Mouse (Mus musculus) hindbrain, embryonic 11.5 days (tissue): Measurements from ENCODE around the gene Pold1. TPM values are rescaled to one million over a fixed set of nuclear protein-coding genes. Genes with fewer than 3 reads are reported as not detected.

Source experiments
- ATAC-seq: fragments of 200-750 bp; cut with Nextera tagmentation; 2 replicates; pipeline ENCODE4 v1.8.0; 2017; ENCODE audit warnings: mild to moderate bottlenecking, moderate TSS enrichment, moderate library complexity; ENCODE audit not compliant: low FRiP score
- DNase-seq: peaks from one replicate; pipeline ENCODE4 v3.0.0-alpha.2; 2015; ENCODE audit warnings: low spot score
- H3K27ac ChIP-seq: fragments of 300-500 bp; sonication (generic); 2 replicates; pipeline ENCODE4 v1.5.1; 2014; ENCODE audit warnings: mild to moderate bottlenecking, low read depth, low read length
- H3K27me3 ChIP-seq: fragments of 300-500 bp; sonication (generic); 2 replicates; pipeline ENCODE4 v1.6.1; 2014; ENCODE audit warnings: mild to moderate bottlenecking, low read length, moderate library complexity, mixed read lengths; ENCODE audit not compliant: control insufficient read depth, insufficient read depth
- H3K36me3 ChIP-seq: fragments of 300-500 bp; sonication (generic); 2 replicates; pipeline ENCODE4 v1.6.1; 2014; ENCODE audit warnings: mild to moderate bottlenecking, low read length, moderate library complexity, mixed read lengths; ENCODE audit not compliant: control insufficient read depth, insufficient read depth
- H3K4me1 ChIP-seq: fragments of 300-500 bp; sonication (generic); replicated peaks from 2 replicates; pipeline ENCODE4 v1.6.1; 2014; ENCODE audit warnings: low read length, mixed read lengths; ENCODE audit not compliant: control insufficient read depth, insufficient read depth
- H3K4me2 ChIP-seq: fragments of 300-500 bp; sonication (generic); replicated peaks from 2 replicates; pipeline ENCODE4 v1.6.1; 2014; ENCODE audit warnings: mild to moderate bottlenecking, low read depth, low read length
- H3K4me3 ChIP-seq: fragments of 300-500 bp; sonication (generic); 2 replicates; pipeline ENCODE4 v1.5.1; 2014; ENCODE audit warnings: low read depth, low read length
- H3K9ac ChIP-seq: fragments of 300-500 bp; sonication (generic); 2 replicates; pipeline ENCODE4 v1.6.1; 2014; ENCODE audit warnings: low read depth, low read length
- H3K9me3 ChIP-seq: fragments of 300-500 bp; sonication (generic); 2 replicates; pipeline ENCODE4 v1.6.1; 2016; ENCODE audit warnings: low read length; ENCODE audit not compliant: control insufficient read depth
- WGBS: fragments of 180-500 bp; shearing (Covaris S2); extraction: QIAGEN DNeasy Blood & Tissue Kit; methylation state at CpG from one replicate; pipeline ENCODE4 v1.1.7; 2014; 5-methylcytosine and 5-hydroxymethylcytosine counted together
- polyA plus RNA-seq: library from polyadenylated mRNA; unstranded; fragments of >200 nt; fragmentation: Nextera tagmentation; extraction: Ambion mirVana; gene quantifications from 2 replicates; pipeline ENCODE4 v1.2.1, GENCODE M21; 2014

Gene Pold1
- polyA plus RNA-seq, 1 experiment from 2014 or later, result 40.9 TPM

DNA sequence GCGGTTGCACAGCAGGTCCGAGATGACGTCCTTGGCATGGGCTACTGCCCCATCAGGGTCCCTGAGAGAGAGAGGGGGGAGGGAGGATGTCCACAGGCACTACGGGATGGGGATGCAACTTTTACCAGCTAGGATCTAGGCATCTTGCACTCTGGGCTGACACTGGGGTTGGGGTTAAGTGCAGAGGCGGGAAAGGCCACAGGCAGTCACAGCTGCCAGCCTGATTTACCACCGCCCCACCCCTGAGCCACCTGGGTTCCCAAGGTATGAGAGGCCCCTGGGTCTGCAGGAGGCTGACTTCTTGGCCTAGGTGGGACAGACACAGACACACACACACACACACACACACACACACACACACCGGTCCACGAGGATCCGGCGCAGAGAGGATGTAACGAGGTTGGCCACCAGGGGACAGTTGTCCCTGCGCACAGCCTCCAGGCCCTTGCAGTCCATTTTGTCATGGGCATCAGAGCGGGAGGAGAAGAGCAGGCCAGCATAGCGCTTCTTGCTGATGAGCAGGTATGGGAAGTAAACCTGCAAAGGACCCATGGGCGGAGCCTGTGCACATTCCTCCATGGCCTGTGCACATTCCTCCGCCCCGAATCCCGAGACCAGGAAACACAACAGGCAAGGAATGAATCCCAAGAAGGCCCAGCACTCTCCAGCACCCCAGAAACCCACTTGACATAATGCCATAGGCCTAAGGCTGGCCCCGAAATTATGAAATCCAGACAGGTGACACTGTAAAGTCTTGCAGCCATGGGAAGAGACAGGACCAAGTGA lies 13.8 kb downstream of the Pold1 start:
- Histone ChIP-seq H3K9me3 (no peaks in the 10 kb centered on the region), H3K4me1 (no peaks in the 10 kb centered on the region), H3K36me3 (peaks cover 7% of the 10 kb centered on the region; the same call in 1 of the 2 replicates), H3K27ac (no peak overlapping the region), H3K9ac (no peak overlapping the region), H3K4me2 (no peak overlapping the region), H3K4me3 (no peak overlapping the region), H3K27me3 (0 out of 2 replicates have a peak, but pooled peaks cover 3% of the 10 kb centered on the region)
- 90% methylated on average over 19 of the region's 19 CpGs for WGBS
- no peak for DNase-seq
- ATAC-seq, result no peak

DNA sequence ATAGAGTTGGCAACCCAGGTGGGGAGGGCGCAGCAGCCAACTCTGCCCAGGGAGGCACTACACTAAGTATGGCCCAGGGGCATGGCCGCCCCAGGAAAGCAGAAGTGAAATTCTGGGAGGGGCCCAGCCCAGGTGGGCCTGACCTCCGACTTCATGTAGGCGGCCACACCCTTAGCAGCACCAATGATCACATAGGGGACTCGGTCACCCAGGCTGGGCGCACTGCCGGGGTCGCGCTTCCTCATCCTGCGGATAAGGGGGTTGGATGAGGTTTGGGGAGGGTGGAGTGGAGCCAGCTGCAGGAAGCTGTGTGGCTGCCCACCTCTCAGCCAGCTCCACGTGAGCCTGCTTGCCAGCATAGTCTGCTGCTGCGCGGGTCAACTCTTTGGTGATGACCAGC lies 14.4 kb downstream of the Pold1 start:
- no peak for ATAC-seq
- WGBS, result 93% methylated on average over 13 of the region's 13 CpGs

DNA sequence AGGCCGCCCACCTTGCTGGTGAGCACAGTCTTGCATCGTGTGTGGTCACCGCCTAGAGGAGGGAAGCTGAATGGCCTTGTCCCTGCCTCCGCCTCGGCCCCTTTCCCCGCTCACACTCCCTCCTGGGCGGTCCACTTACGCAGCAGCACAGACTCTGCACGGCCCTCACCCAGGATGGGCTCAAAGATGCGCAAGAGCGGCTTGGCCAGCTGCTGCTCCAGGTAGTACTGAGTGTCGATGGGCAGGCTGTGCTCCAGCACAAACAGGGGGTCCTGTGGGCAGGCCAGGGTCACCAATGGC lies 15.0 kb downstream of the Pold1 start:
- Histone ChIP-seq H3K9ac (no peak overlapping the region), H3K4me3 (no peak overlapping the region), H3K4me2 (no peak overlapping the region), H3K36me3 (0 out of 2 replicates have a peak, but pooled peaks cover 7% of the 10 kb centered on the region), H3K27me3 (peaks cover 3% of the 10 kb centered on the region; the same call in 1 of the 2 replicates), H3K4me1 (no peaks in the 10 kb centered on the region), H3K27ac (no peak overlapping the region), H3K9me3 (no peaks in the 10 kb centered on the region)
- no peak for DNase-seq
- 69% methylated on average over 11 of the region's 12 CpGs for WGBS
- ATAC-seq, result no peak

More for the DNA sequence above, 14.4 kb downstream of the Pold1 start:
- H3K9ac ChIP-seq, result no peak overlapping the region
- H3K27ac ChIP-seq, result no peak overlapping the region
- H3K27me3 ChIP-seq, result peaks cover 3% of the 10 kb centered on the region; the same call in 1 of the 2 replicates
- no peak overlapping the region for H3K4me2 ChIP-seq
- no peaks in the 10 kb centered on the region for H3K4me1 ChIP-seq
- H3K36me3 ChIP-seq, result 0 out of 2 replicates have a peak, but pooled peaks cover 7% of the 10 kb centered on the region
- no peak for DNase-seq
- H3K4me3 ChIP-seq, result no peak overlapping the region
- no peaks in the 10 kb centered on the region for H3K9me3 ChIP-seq

DNA sequence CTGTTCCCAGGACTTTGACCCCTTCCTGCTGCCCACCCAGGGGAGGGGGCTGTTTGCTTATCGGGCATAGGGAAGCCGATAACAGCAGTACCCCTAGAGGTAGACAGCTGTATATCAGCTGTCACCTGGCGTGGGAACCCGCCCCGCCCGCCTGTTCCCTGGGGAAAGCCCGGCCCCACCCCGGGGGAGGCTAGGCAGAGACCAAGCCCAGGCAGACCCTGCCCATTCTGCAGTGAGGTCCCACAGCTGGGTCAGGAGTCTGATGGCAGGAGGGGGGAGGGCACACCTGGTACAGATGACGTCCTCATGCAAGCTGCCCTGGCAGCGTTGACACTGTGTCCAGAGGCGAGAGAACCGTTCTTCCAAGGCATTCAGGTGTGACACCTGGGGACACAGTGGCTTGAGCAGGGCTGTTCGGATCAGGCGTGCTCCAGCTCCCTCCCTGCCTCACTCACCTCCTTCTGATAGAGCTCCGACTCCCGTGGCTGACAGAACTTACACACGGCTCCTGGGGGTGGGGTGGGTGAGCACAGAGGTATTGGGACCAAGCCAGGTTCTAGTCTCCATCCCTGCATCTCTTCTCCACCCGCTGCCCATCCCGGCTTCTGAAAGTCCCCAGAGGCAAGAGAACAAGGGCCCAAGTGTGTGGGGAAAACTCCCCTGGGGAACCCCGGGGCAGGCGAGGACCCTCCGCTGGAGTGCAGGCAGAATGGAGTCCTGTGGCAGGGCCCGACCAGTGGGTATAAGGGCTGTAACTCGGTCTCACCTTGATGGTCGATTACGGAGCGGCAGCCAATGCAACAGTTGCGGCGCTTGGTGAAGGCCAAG lies 15.5 kb downstream of the Pold1 start:
- no peak overlapping the region for H3K4me3 ChIP-seq
- no peaks in the 10 kb centered on the region; the same call in 1 of the 2 replicates for H3K4me1 ChIP-seq
- H3K36me3 ChIP-seq, result 0 out of 2 replicates have a peak, but pooled peaks cover 7% of the 10 kb centered on the region
- DNase-seq (no peak), ATAC-seq (no peak)
- H3K9me3 ChIP-seq, result no peaks in the 10 kb centered on the region
- H3K4me2 ChIP-seq, result no peak overlapping the region
- H3K9ac ChIP-seq, result no peak overlapping the region
- no peak overlapping the region for H3K27ac ChIP-seq
- WGBS, result 88% methylated on average over 29 of the region's 29 CpGs
- peaks cover 3% of the 10 kb centered on the region; the same call in 1 of the 2 replicates for H3K27me3 ChIP-seq

- no peak within 1 kb of the TSS for H3K27ac ChIP-seq
- ATAC-seq (no peak), DNase-seq (no peak)
- H3K27me3 ChIP-seq, result peaks cover 6% of the 10 kb centered on the region; the same call in 1 of the 2 replicates
- no peaks in the 10 kb centered on the region for H3K9me3 ChIP-seq
- no peak within 1 kb of the TSS for H3K4me3 ChIP-seq
- H3K36me3 ChIP-seq, result 0 out of 2 replicates have a peak, but pooled peaks cover 2% of the 10 kb centered on the region
- H3K9ac ChIP-seq, result no peak within 1 kb of the TSS
- no peak within 1 kb of the TSS for H3K4me2 ChIP-seq
- WGBS, result 81% methylated on average over 4 of the region's 4 CpGs
- H3K4me1 ChIP-seq, result peaks cover 4% of the 10 kb centered on the region; the same call in 1 of the 2 replicates
Observed at GRCm38 (mm10) chr7:44531946-44532732, 16.5 kb downstream of the Pold1 start, which contains the start of gene Spib. TSS of gene Spib (minus strand) at chr7:44532071.

DNA sequence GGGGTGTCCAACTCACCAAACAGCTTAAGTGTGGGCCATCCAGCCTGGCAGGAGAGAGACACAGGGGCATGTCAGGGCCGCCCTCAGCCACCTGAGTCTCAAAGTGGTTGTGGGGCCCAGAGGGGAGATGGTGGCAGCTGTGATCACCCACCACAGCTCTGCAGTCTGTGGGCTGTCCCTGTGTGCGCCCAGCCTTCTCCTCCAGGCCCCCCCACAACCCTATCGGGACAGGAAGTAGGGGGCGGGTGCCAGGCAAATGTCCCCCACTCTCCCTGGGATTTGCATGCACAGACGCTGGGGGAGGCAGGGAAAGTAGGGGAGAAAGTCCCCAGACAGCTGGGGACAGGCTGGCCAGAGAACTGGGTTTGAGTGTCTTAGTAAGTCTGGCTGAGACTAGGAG lies 17.4 kb downstream of the Pold1 start:
- Histone ChIP-seq H3K36me3 (0 out of 2 replicates have a peak, but pooled peaks cover 2% of the 10 kb centered on the region), H3K27me3 (peaks cover 6% of the 10 kb centered on the region; the same call in 1 of the 2 replicates), H3K27ac (no peak overlapping the region), H3K4me2 (no peak overlapping the region), H3K9ac (no peak overlapping the region), H3K4me1 (peaks cover 4% of the 10 kb centered on the region; the same call in 1 of the 2 replicates), H3K9me3 (no peaks in the 10 kb centered on the region), H3K4me3 (no peak overlapping the region)
- ATAC-seq, result no peak
- DNase-seq, result no peak
- 51% methylated on average over 4 of the region's 5 CpGs for WGBS

DNA sequence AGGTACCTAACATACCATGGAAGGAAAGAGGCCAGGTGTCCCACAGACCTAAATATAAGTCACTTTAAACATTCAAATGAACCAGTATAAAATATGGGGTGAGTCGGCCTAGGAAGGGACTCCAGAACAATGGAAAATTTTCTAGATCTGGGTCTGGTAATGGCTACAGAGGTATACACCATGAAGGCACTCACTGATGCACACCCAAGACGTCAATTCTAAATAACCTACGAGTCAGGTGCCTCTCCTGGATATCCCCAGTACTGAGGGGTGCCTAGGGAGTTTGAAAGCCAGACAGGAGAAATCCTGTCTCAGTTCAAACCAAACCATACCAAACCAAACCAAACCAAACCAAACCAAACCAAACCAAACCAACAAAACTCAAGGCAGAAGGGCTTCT lies 18.1 kb downstream of the Pold1 start:
- WGBS, result 91% methylated on average over 3 of the region's 3 CpGs
- Histone ChIP-seq H3K36me3 (0 out of 2 replicates have a peak, but pooled peaks cover 2% of the 10 kb centered on the region), H3K4me1 (peaks cover 4% of the 10 kb centered on the region; the same call in 1 of the 2 replicates), H3K4me3 (no peak overlapping the region), H3K27ac (no peak overlapping the region), H3K4me2 (no peak overlapping the region), H3K27me3 (peaks cover 8% of the 10 kb centered on the region), H3K9ac (no peak overlapping the region), H3K9me3 (no peaks in the 10 kb centered on the region)
- DNase-seq (no peak), ATAC-seq (no peak)

DNA sequence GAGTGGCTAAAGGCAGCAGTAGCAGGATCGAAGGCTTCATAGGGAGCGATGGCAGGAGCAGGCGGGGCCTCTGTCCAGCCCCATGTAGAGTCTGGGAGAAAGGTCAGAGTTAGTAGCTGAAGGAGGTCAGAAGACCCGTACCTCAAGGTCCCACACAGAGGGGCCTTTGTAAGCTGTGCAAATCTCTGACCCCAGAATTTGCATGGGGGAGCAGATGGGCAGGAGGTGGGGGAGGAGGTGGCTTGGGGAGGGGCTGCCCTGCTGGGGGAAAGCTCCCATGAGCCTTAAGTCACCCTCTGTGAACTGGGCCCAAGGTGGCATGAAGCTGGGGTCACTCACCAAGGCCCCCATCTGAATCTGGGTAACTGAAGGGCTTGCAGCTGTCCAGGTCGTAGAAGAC lies 19.1 kb downstream of the Pold1 start:
- 60% methylated on average over 5 of the region's 5 CpGs for WGBS
- H3K27ac ChIP-seq, result no peak overlapping the region
- ATAC-seq, result no peak
- no peak overlapping the region for H3K4me2 ChIP-seq
- H3K36me3 ChIP-seq, result 0 out of 2 replicates have a peak, but pooled peaks cover 2% of the 10 kb centered on the region
- DNase-seq, result no peak
- H3K4me3 ChIP-seq, result no peak overlapping the region
- H3K9me3 ChIP-seq, result no peaks in the 10 kb centered on the region
- peaks cover 16% of the 10 kb centered on the region for H3K27me3 ChIP-seq
- H3K9ac ChIP-seq, result no peak overlapping the region
- peaks cover 4% of the 10 kb centered on the region; the same call in 1 of the 2 replicates for H3K4me1 ChIP-seq
